Mouse (Mus musculus): ENCODE measurements around the gene Gnaq.

DNA sequence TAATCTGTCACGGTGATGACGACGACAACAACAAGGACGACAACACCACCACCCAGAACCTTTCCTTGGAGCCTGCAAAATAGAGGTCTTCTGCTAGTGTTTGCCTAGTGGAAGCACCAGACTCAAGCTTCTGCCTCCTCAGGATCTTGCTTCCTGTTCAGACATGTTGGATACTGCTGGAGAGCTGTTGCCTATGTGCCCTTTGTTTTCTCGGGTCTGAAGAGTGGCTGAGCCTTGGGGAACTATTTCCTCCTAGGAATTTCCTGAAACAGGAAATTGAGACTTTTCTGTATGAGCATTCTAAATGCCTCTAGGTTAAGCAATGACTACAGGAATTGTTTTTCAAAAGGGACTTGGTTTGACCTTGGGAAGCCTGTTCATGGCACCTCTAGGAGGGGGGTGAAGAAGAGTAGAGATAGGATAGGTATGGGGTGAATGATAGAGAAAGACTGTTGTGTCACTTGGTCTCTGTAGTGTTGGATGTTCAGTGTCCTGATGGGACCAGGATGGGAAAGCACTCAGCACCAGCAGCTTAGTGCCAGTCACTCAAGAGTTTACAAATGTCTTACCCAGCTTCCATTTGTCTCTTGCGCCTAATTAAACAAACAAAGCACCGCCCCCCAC lies 49.3 kb downstream of the Gnaq start:
- TF ChIP-seq EP300 (optimal IDR thresholded peaks at IDR 0.05) (no peak), CTCF (IDR thresholded peaks at IDR 0.05; ENCODE audit: low read depth) (no peak)
